Mouse (Mus musculus) myocyte (in vitro differentiated cells): ENCODE measurements at regions not wholly inside any gene's neighbourhood (a gene's known extent, or its start where the extent isn't known, plus 50 kb on each side); places are given as distances from the start of the nearest gene placed in this dataset.

Experiments used
- H3K27me3 ChIP-seq: one replicate; pipeline ENCODE4 v1.6.1; 2011; ENCODE audit not compliant: control insufficient read depth, insufficient read depth, insufficient read length
- H3K36me3 ChIP-seq: one replicate; pipeline ENCODE4 v1.6.1; 2011; ENCODE audit not compliant: control insufficient read depth, insufficient read depth
- H3K4me2 ChIP-seq: one replicate; pipeline ENCODE4 v1.6.1; 2011; ENCODE audit warnings: low read depth, control low read depth
- H3K4me3 ChIP-seq: one replicate; pipeline ENCODE4 v1.5.1; 2011; ENCODE audit warnings: mild to moderate bottlenecking, control low read depth, moderate library complexity
- H3K79me2 ChIP-seq: one replicate; pipeline ENCODE4 v1.6.1; 2011; ENCODE audit not compliant: control insufficient read depth, insufficient read depth
- H3ac ChIP-seq: one replicate; pipeline ENCODE4 v1.6.1; 2011; ENCODE audit not compliant: control insufficient read depth, insufficient read length
- CEBPB ChIP-seq: IDR thresholded peaks from 2 replicates; pipeline ENCODE4 v1.6.1; 2011; ENCODE audit warnings: mild to moderate bottlenecking, moderate library complexity; ENCODE audit not compliant: poor library complexity, insufficient read depth, severe bottlenecking
- E2F4 ChIP-seq: IDR thresholded peaks from one replicate; pipeline ENCODE4 v1.6.1; 2011; ENCODE audit warnings: mild to moderate bottlenecking, control low read depth, moderate library complexity; ENCODE audit not compliant: insufficient read depth
- MAX ChIP-seq: IDR thresholded peaks from one replicate; pipeline ENCODE4 v1.6.1; 2011; ENCODE audit warnings: low read depth, mild to moderate bottlenecking, control low read depth
- MYOD1 ChIP-seq, 3 experiments: IDR thresholded peaks; one replicate each; pipeline ENCODE4 v1.6.1; 2011; ENCODE audit warnings: control low read depth in 2 of 3, low read depth in 2 of 3, mild to moderate bottlenecking in 2 of 3, moderate library complexity in 1 of 3; ENCODE audit not compliant: insufficient read length in 2 of 3, control insufficient read depth in 1 of 3
- MYOG ChIP-seq, 3 experiments: IDR thresholded peaks; one replicate each; pipeline ENCODE4 v1.6.1; 2011; ENCODE audit warnings: control low read depth in 2 of 3, low read depth in 2 of 3, mild to moderate bottlenecking in 2 of 3; ENCODE audit not compliant: insufficient read length in 2 of 3, control insufficient read depth in 1 of 3, insufficient read depth in 1 of 3
- POLR2A ChIP-seq: IDR thresholded peaks from one replicate; pipeline ENCODE4 v1.6.1; 2011; ENCODE audit warnings: low read depth, mild to moderate bottlenecking, control low read depth, moderate library complexity; ENCODE audit not compliant: insufficient read length
- POLR2AphosphoS2 ChIP-seq: IDR thresholded peaks from one replicate; pipeline ENCODE4 v1.6.1; 2011; ENCODE audit warnings: low read depth, control low read depth; ENCODE audit not compliant: insufficient read length
- REST ChIP-seq: IDR thresholded peaks from one replicate; pipeline ENCODE4 v1.6.1; 2011; ENCODE audit warnings: mild to moderate bottlenecking, control low read depth, moderate library complexity; ENCODE audit not compliant: insufficient read depth, insufficient read length
- SRF ChIP-seq: IDR thresholded peaks from one replicate; pipeline ENCODE4 v1.6.1; 2011; ENCODE audit warnings: low read depth; ENCODE audit not compliant: control insufficient read depth, insufficient read length
- TCF12 ChIP-seq: IDR thresholded peaks from one replicate; pipeline ENCODE4 v1.6.1; 2011; ENCODE audit warnings: mild to moderate bottlenecking, control low read depth; ENCODE audit not compliant: poor library complexity, insufficient read depth, severe bottlenecking
- TCF3 ChIP-seq: IDR thresholded peaks from one replicate; pipeline ENCODE4 v1.6.1; 2011; ENCODE audit warnings: low read depth, control low read depth; ENCODE audit not compliant: insufficient read length
- USF1 ChIP-seq: IDR thresholded peaks from one replicate; pipeline ENCODE4 v1.6.1; 2011; ENCODE audit warnings: low read depth, mild to moderate bottlenecking, control low read depth, moderate library complexity

GRCm38 (mm10) chr9:41741500-41741899 lies 382.6 kb downstream of the Sorl1 start:
- no peaks in the 10 kb centered on the region for H3K27me3 ChIP-seq
- TF ChIP-seq POLR2A (no peak), CEBPB (no peak), USF1 (no peak), MYOD1 (IDR thresholded peaks at IDR 0.05; ENCODE audit: control insufficient read depth in 1 of 3, insufficient read length in 2 of 3, low read depth in 2 of 3) (no peak), POLR2AphosphoS2 (no peak), REST (no peak), TCF3 (no peak), E2F4 (no peak), MAX (no peak), TCF12 (no peak), MYOG (IDR thresholded peaks at IDR 0.05; ENCODE audit: control insufficient read depth in 1 of 3, insufficient read depth in 1 of 3, insufficient read length in 2 of 3, low read depth in 2 of 3) (no peak), SRF (no peak)
- H3K4me3 ChIP-seq = no peak overlapping the region
- H3K36me3 ChIP-seq = no peaks in the 10 kb centered on the region
- H3ac ChIP-seq = no peak overlapping the region
- no peak overlapping the region for H3K4me2 ChIP-seq
- H3K79me2 ChIP-seq = no peaks in the 10 kb centered on the region

GRCm38 (mm10) chr9:41740536-41740935 lies 383.6 kb downstream of the Sorl1 start:
- no peaks in the 10 kb centered on the region for H3K36me3 ChIP-seq
- no peaks in the 10 kb centered on the region for H3K27me3 ChIP-seq
- TF ChIP-seq POLR2AphosphoS2 (no peak), MYOG (IDR thresholded peaks at IDR 0.05; ENCODE audit: control insufficient read depth in 1 of 3, insufficient read depth in 1 of 3, insufficient read length in 2 of 3, low read depth in 2 of 3) (no peak), USF1 (no peak), E2F4 (no peak), CEBPB (no peak), MAX (no peak), TCF12 (no peak), POLR2A (no peak), MYOD1 (IDR thresholded peaks at IDR 0.05; ENCODE audit: control insufficient read depth in 1 of 3, insufficient read length in 2 of 3, low read depth in 2 of 3) (no peak), TCF3 (no peak), REST (no peak), SRF (no peak)
- no peak overlapping the region for H3ac ChIP-seq
- no peaks in the 10 kb centered on the region for H3K79me2 ChIP-seq
- H3K4me3 ChIP-seq = no peak overlapping the region
- no peak overlapping the region for H3K4me2 ChIP-seq

GRCm38 (mm10) chr9:41737671-41738070 lies 386.4 kb downstream of the Sorl1 start:
- H3K79me2 ChIP-seq = no peaks in the 10 kb centered on the region
- H3ac ChIP-seq = no peak overlapping the region
- H3K4me2 ChIP-seq = no peak overlapping the region
- no peak for TF ChIP-seq SRF
- TF ChIP-seq E2F4 = no peak
- TF ChIP-seq MAX = no peak
- no peak for TF ChIP-seq MYOG (IDR thresholded peaks at IDR 0.05; ENCODE audit: control insufficient read depth in 1 of 3, insufficient read depth in 1 of 3, insufficient read length in 2 of 3, low read depth in 2 of 3)
- TF ChIP-seq TCF3 = no peak
- TF ChIP-seq REST = no peak
- no peak for TF ChIP-seq POLR2A
- no peak for TF ChIP-seq CEBPB
- TF ChIP-seq POLR2AphosphoS2 = no peak
- no peak for TF ChIP-seq TCF12
- TF ChIP-seq USF1 = no peak
- TF ChIP-seq MYOD1 (IDR thresholded peaks at IDR 0.05; ENCODE audit: control insufficient read depth in 1 of 3, insufficient read length in 2 of 3, low read depth in 2 of 3) = no peak
- H3K36me3 ChIP-seq = no peaks in the 10 kb centered on the region
- H3K4me3 ChIP-seq = no peak overlapping the region
- no peaks in the 10 kb centered on the region for H3K27me3 ChIP-seq

DNA sequence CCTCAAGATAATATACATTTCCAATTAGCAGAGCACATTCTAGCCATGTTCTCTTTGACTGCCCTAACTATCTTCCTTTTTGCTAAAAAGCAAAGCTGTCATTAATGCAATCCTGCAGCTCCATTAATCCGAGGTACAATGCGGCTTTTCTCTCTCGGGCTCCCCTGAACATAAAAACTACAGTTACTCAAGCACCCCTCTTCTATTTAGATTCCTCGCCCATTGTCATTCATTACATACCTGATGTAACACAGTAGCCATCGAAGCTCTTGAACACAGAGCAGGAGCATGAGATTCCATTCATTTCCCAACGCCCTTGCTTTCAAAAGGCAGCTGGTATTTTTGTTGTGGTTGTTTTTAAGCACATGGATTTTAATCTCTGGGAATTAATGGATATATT lies 387.2 kb downstream of the Sorl1 start:
- no peaks in the 10 kb centered on the region for H3K79me2 ChIP-seq
- H3K36me3 ChIP-seq = no peaks in the 10 kb centered on the region
- H3K4me2 ChIP-seq = peak overlapping the region; percentile 74
- peak overlapping the region; percentile 12 for H3K4me3 ChIP-seq
- TF ChIP-seq CEBPB (0 out of 2 replicates have a peak, but pooled peaks have one; percentile 15), POLR2A (no peak)
- no peak overlapping the region for H3ac ChIP-seq
- no peaks in the 10 kb centered on the region for H3K27me3 ChIP-seq

- Histone ChIP-seq H3ac (no peak overlapping the region), H3K4me2 (peak overlapping the region; percentile 74), H3K36me3 (no peaks in the 10 kb centered on the region), H3K4me3 (peak overlapping the region; percentile 12), H3K27me3 (no peaks in the 10 kb centered on the region), H3K79me2 (no peaks in the 10 kb centered on the region)
- no peak for TF ChIP-seq E2F4
- TF ChIP-seq MAX = no peak
- no peak for TF ChIP-seq POLR2AphosphoS2
- TF ChIP-seq MYOG (IDR thresholded peaks at IDR 0.05; ENCODE audit: control insufficient read depth in 1 of 3, insufficient read depth in 1 of 3, insufficient read length in 2 of 3, low read depth in 2 of 3) = no peak
- TF ChIP-seq USF1 = no peak
- no peak for TF ChIP-seq POLR2A
- TF ChIP-seq SRF = no peak
- no peak for TF ChIP-seq REST
- no peak for TF ChIP-seq CEBPB
- TF ChIP-seq TCF12 = no peak
- TF ChIP-seq TCF3 = no peak
- TF ChIP-seq MYOD1 (IDR thresholded peaks at IDR 0.05; ENCODE audit: control insufficient read depth in 1 of 3, insufficient read length in 2 of 3, low read depth in 2 of 3) = no peak
Measured at GRCm38 (mm10) chr9:41736234-41736859, 387.8 kb downstream of the Sorl1 start.
